Mouse (Mus musculus) small intestine, adult 2 months (tissue): ENCODE data around the gene Dtl. TPM values are rescaled to one million over a fixed set of nuclear protein-coding genes. Genes with fewer than 3 reads are reported as not detected.
"Not testable (repeated sequence)": the region's sequence is repeated elsewhere in the genome, so short reads cannot be mapped to it uniquely, and the experiment has no call there.

Experiments used
- H3K27ac ChIP-seq: fragments of 200-500 bp; 2 replicates; pipeline ENCODE4 v1.5.1; 2012; ENCODE audit warnings: low read depth, low read length, control low read depth, inconsistent platforms; ENCODE audit not compliant: insufficient read depth
- H3K27me3 ChIP-seq: fragments of 200-500 bp; 2 replicates; pipeline ENCODE4 v1.6.1; 2012; ENCODE audit warnings: mild to moderate bottlenecking, moderate library complexity, low read length, inconsistent platforms; ENCODE audit not compliant: control insufficient read depth, insufficient read depth
- H3K36me3 ChIP-seq: fragments of 200-500 bp; 2 replicates; pipeline ENCODE4 v1.6.1; 2012; ENCODE audit warnings: mild to moderate bottlenecking, low read length, control low read depth, inconsistent platforms; ENCODE audit not compliant: control insufficient read depth, insufficient read depth
- H3K4me1 ChIP-seq: fragments of 200-500 bp; 2 replicates; pipeline ENCODE4 v1.6.1; 2012; ENCODE audit warnings: low read length, inconsistent platforms, mixed read lengths; ENCODE audit not compliant: control insufficient read depth, insufficient read depth, insufficient read length
- H3K4me3 ChIP-seq: fragments of 200-500 bp; 2 replicates; pipeline ENCODE4 v1.5.1; 2012; ENCODE audit warnings: low read depth, mild to moderate bottlenecking, control low read depth, inconsistent platforms, low read length, moderate library complexity
- CTCF ChIP-seq: fragments of 200-500 bp; IDR thresholded peaks from 2 replicates; pipeline ENCODE4 v1.5.1; 2012; ENCODE audit warnings: low read depth, mild to moderate bottlenecking, control low read depth, inconsistent platforms, low read length, moderate library complexity, mixed read lengths; ENCODE audit not compliant: insufficient replicate concordance, insufficient read length; ENCODE audit errors: extremely low read depth
- POLR2A ChIP-seq: fragments of 200-500 bp; IDR thresholded peaks from 2 replicates; pipeline ENCODE4 v1.6.1; 2012; ENCODE audit warnings: low read depth, mild to moderate bottlenecking, control low read depth, inconsistent platforms, low read length, moderate library complexity
- WGBS: fragments of 180-500 bp; shearing (Covaris S2); methylation state at CpG from one replicate; pipeline ENCODE4 v1.1.7; 2018; 5-methylcytosine and 5-hydroxymethylcytosine counted together
- polyA plus RNA-seq: library from polyadenylated mRNA; depleted of rRNA; stranded (reverse); fragments of >200 nt; gene quantifications from 2 replicates; pipeline ENCODE4 v1.2.3, GENCODE M21; 2012

Dtl gene
- polyA plus RNA-seq, 1 experiment, result 0.80 TPM

DNA sequence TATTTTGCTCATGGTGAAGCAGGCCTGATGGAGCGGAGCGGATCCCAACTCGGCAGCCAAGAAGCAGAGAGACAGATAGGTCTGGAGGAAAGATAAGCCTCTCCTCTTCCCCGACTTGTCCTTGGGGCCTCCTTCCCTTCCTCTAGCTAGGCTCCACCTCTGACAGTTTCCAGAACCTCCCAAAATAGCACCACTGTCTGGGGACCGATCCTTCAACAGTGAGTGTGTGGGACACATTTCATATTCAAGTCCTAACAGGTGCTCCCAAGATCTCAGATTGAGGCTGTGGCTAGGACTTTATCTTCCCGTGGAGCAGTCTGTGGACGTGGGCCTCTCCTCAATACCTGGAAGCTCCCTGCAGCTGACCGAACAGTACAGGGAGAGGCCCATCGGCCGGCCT, 54.7 kb downstream of the Dtl start:
- WGBS, result 76% methylated on average over 10 of the region's 10 CpGs
- H3K27me3 ChIP-seq, result no peaks in the 10 kb centered on the region
- H3K4me1 ChIP-seq, result no peaks in the 10 kb centered on the region
- H3K4me3 ChIP-seq, result no peak overlapping the region
- TF ChIP-seq CTCF (no peak), POLR2A (no peak)
- H3K27ac ChIP-seq, result no peak overlapping the region
- no peaks in the 10 kb centered on the region for H3K36me3 ChIP-seq

DNA sequence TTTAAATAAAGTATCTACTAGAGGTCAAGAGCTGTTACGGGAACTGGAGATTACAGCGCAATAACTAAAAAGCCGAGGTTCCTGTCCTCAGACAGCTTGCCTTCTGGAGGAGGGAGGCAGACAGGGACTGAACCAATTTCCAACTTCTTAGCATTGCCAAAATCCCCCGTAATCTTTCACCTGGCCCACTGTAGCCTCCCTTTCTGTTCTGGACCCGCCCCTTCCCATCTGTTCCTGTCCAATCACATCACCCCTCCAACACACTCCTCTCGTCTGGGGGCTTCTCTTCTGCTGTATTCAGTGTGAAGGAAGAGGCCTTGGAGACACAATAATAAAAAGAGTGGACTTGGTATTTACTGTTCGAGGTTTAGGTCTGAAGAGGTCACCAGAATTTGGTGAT, 55.1 kb downstream of the Dtl start:
- WGBS, result 86% methylated on average over 7 of the region's 7 CpGs
- Histone ChIP-seq H3K4me3 (no peak overlapping the region), H3K4me1 (no peaks in the 10 kb centered on the region), H3K27me3 (no peaks in the 10 kb centered on the region), H3K27ac (no peak overlapping the region), H3K36me3 (no peaks in the 10 kb centered on the region)
- TF ChIP-seq POLR2A (no peak), CTCF (no peak)

GRCm38 (mm10) chr1:191519329-191520066, 55.8 kb downstream of the Dtl start:
- Histone ChIP-seq H3K4me3 (no peak overlapping the region), H3K4me1 (no peaks in the 10 kb centered on the region), H3K27me3 (no peaks in the 10 kb centered on the region), H3K36me3 (no peaks in the 10 kb centered on the region), H3K27ac (no peak overlapping the region)
- TF ChIP-seq CTCF (no peak), POLR2A (no peak)
- WGBS, result 93% methylated on average over 4 of the region's 4 CpGs

- no peaks in the 10 kb centered on the region for H3K27me3 ChIP-seq
- H3K4me1 ChIP-seq, result no peaks in the 10 kb centered on the region
- H3K36me3 ChIP-seq, result no peaks in the 10 kb centered on the region
- H3K4me3 ChIP-seq, result no peak overlapping the region
- no peak for TF ChIP-seq CTCF
- TF ChIP-seq POLR2A, result no peak
- 87% methylated on average over 4 of the region's 4 CpGs for WGBS
- no peak overlapping the region for H3K27ac ChIP-seq
These were observed 56.4 kb downstream of the Dtl start for GRCm38 (mm10) chr1:191518911-191519310.

DNA sequence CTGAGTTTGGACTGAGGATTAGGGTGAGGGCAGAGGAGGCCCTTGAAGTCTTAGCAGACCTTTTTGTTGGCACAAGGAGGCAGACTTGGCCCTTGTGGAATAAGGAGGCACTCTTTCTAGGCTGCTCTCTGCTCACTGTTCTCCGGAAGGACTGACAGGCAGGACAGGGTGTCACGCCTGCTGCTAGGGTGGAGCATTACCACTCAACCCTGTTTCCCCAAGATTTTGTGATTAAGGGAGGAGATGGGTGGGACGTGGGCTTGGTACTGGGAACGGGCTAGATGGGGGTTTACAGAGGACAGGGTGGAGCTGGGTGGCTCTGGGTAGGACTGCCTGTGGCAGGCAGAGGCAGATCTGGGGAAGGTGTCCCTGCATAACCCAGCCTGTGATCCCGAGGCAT, 57.4 kb downstream of the Dtl start:
- TF ChIP-seq CTCF (no peak), POLR2A (no peak)
- 73% methylated on average over 5 of the region's 5 CpGs for WGBS
- no peaks in the 10 kb centered on the region for H3K27me3 ChIP-seq
- no peaks in the 10 kb centered on the region for H3K4me1 ChIP-seq
- H3K36me3 ChIP-seq, result no peaks in the 10 kb centered on the region
- H3K27ac ChIP-seq, result no peak overlapping the region
- no peak overlapping the region for H3K4me3 ChIP-seq

DNA sequence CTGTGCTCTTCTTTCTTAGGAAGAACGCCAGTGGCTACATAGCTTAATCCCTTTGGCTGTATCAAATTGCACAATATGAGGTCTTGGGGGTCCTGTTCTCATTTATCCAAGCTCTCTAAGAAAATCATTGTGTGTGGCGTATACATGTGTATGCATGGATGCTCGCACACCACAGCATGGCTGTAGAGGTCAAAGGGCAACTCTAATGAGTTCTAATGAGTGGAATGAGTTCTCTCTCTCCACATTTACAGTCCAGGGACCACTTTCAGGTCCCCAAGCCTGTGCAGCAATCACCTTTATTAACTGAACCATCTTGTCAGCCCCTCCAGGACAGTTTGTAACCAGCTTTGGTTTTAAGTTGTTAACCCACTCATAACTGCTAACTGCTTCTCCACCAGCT, 58.3 kb downstream of the Dtl start:
- Histone ChIP-seq H3K4me3 (no peak overlapping the region), H3K27me3 (no peaks in the 10 kb centered on the region), H3K36me3 (no peaks in the 10 kb centered on the region), H3K4me1 (no peaks in the 10 kb centered on the region), H3K27ac (no peak overlapping the region)
- TF ChIP-seq POLR2A (no peak), CTCF (no peak)
- 88% methylated on average over 3 of the region's 3 CpGs for WGBS

- H3K36me3 ChIP-seq, H3K4me3 ChIP-seq, H3K4me1 ChIP-seq, H3K27me3 ChIP-seq, H3K27ac ChIP-seq: not testable (repeated sequence)
- 92% methylated on average over 2 of the region's 2 CpGs for whole genome bisulfite sequencing
These were observed 59.0 kb downstream of the Dtl start for GRCm38 (mm10) chr1:191516351-191516750.
